ENCODE assay signal across 8 mouse cellular contexts in genomic region chr9:31348915-31349314, GRCm38 (mm10). TPM values are rescaled to one million over a fixed set of nuclear protein-coding genes. Genes with fewer than 3 reads are reported as not detected.
DNase-seq lines count a peak whose midpoint lies in the region; ATAC-seq lines count a peak whose summit lies in the region.

No protein-coding gene starts in this region.

- 69% methylated on average over 11 of the region's 11 CpGs for WGBS in liver, embryonic 12.5 days (ENCODE audit: insufficient replicate concordance)
- 71% methylated on average over 11 of the region's 11 CpGs for WGBS in limb, embryonic 11.5 days

- no peak overlapping the region for H3K27ac ChIP-seq in liver, embryonic 12.5 days
- no peak overlapping the region for H3K27ac ChIP-seq in limb, embryonic 11.5 days (replicated peaks; ENCODE audit: low read depth, low read length)

- no peak overlapping the region for H3K4me3 ChIP-seq in liver, embryonic 12.5 days
- H3K4me3 ChIP-seq in limb, embryonic 11.5 days (ENCODE audit: low read depth, low read length), result no peak overlapping the region

- H3K9ac ChIP-seq in liver, embryonic 12.5 days, result no peak overlapping the region
- no peak overlapping the region for H3K9ac ChIP-seq in limb, embryonic 11.5 days (ENCODE audit: low read length)

- H3K4me2 ChIP-seq in liver, embryonic 12.5 days, result no peak overlapping the region
- H3K4me2 ChIP-seq in limb, embryonic 11.5 days (ENCODE audit: low read depth, severe bottlenecking), result no peak overlapping the region

- DNase-seq in liver, result peak; percentile 68
- peak; percentile 85 for DNase-seq in embryo, embryonic 10 days (ENCODE audit: low spot score)
- DNase-seq in gastrocnemius, postnatal 4 days (ENCODE audit: low spot score in 2 of 2), result peak; percentile 51 to 65
- peak; percentile 53 to 73 for DNase-seq in kidney, adult 8-10 months
- DNase-seq in limb, embryonic 11.5 days (ENCODE audit: low spot score), result peak; percentile 81
- peak; percentile 76 for DNase-seq in naive thymus-derived CD4-positive, alpha-beta T cell, adult 2 months (ENCODE audit: low read depth)
- DNase-seq in spleen, postnatal 36 days (ENCODE audit: low spot score in 2 of 2), result peak; percentile 37

- H3K4me1 ChIP-seq in liver, embryonic 12.5 days, result no peaks in the 10 kb centered on the region
- H3K4me1 ChIP-seq in limb, embryonic 11.5 days (ENCODE audit: control insufficient read depth, insufficient read depth, low read length), result no peaks in the 10 kb centered on the region

- H3K36me3 ChIP-seq in liver, embryonic 12.5 days, result peaks cover 50% of the 10 kb centered on the region
- no peaks in the 10 kb centered on the region; the same call in 1 of the 2 replicates for H3K36me3 ChIP-seq in limb, embryonic 11.5 days (ENCODE audit: control insufficient read depth, insufficient read depth, low read length)

- H3K9me3 ChIP-seq in liver, embryonic 12.5 days (replicated peaks), result no peaks in the 10 kb centered on the region
- no peaks in the 10 kb centered on the region for H3K9me3 ChIP-seq in limb, embryonic 11.5 days (ENCODE audit: control insufficient read depth, low read length)

- no peaks in the 10 kb centered on the region for H3K27me3 ChIP-seq in liver, embryonic 12.5 days (replicated peaks)
- H3K27me3 ChIP-seq in limb, embryonic 11.5 days (ENCODE audit: control insufficient read depth, insufficient read depth, low read length), result no peaks in the 10 kb centered on the region

- no peak for ATAC-seq in liver, embryonic 12.5 days
- ATAC-seq in limb, embryonic 11.5 days (ENCODE audit: insufficient number of reproducible peaks, low FRiP score, low TSS enrichment, low read depth), result no peak

RNA-seq across cellular contexts. Expression of gene Nfrkb, which starts 37.1 kb away (rescaled TPM):
- polyA plus RNA-seq in liver, embryonic 12.5 days (2016; fragmentation: Nextera tagmentation; extraction: Ambion mirVana), result 8.6 and 9.3 TPM in 2 replicates
- total RNA-seq in gastrocnemius, postnatal 4 days (2021), result 10 to 100 TPM; 18.9 to 21.2 TPM
- polyA plus RNA-seq in limb, embryonic 11.5 days (2014; fragmentation: Nextera tagmentation; extraction: Ambion mirVana), result 19.8 and 22.2 TPM in 2 replicates
